Mouse (Mus musculus): ENCODE data around the gene Bmp2k. TPM values are rescaled to one million over a fixed set of nuclear protein-coding genes. Genes with fewer than 3 reads are reported as not detected.

Bmp2k gene
- total and polyA plus RNA-seq, 3 experiments: 7.9 to 9.1 (median 8.9) TPM

GRCm38 (mm10) chr5:97129589-97129988, 132.1 kb downstream of the Bmp2k start:
- H3K36me3 ChIP-seq (replicated peaks in 1 of 2; ENCODE audit: control insufficient read depth in 1 of 2, insufficient read depth in 1 of 2, low read length in 1 of 2): no peaks in the 10 kb centered on the region
- H3K4me2 ChIP-seq (ENCODE audit: insufficient read depth, low read depth, poor library complexity, severe bottlenecking): no peak overlapping the region
- TF ChIP-seq JUND (conservative IDR thresholded peaks at IDR 0.05; ENCODE audit: low read depth, low read length): no peak
- no peak for DNase-seq (ENCODE audit: extremely low read depth)
- no peaks in the 10 kb centered on the region for H3K27me3 ChIP-seq (replicated peaks)
- H3K9ac ChIP-seq (ENCODE audit: insufficient read depth, low read depth): no peak overlapping the region
- dilution Hi-C loops (cut with MboI; ENCODE audit: extremely low pct_ligation_motif_present, extremely low pct_unique_long_range_greater_than_20kb, low sequenced_read_pairs): no loop called here
- in situ Hi-C loops (cut with MboI; ENCODE audit: low pct_ligation_motif_present, low pct_unique_long_range_greater_than_20kb, low sequenced_read_pairs): loop anchor here (25.0 kb wide), 1 partner anchor 433 kb away; no protein-coding TSS in a partner anchor
- H3K4me1 ChIP-seq (ENCODE audit: control insufficient read depth in 1 of 2, insufficient read depth in 2 of 2): peaks cover 2 to 4% of the 10 kb centered on the region in 2 experiments; a peak in 2 of 4 replicates
- no peaks in the 10 kb centered on the region for H3K9me3 ChIP-seq (replicated peaks; ENCODE audit: low read length)
- H3K4me3 ChIP-seq (replicated peaks in 1 of 3; ENCODE audit: low read depth in 2 of 3, low read length in 2 of 3, poor library complexity in 1 of 3): no peak overlapping the region
- H3K27ac ChIP-seq (ENCODE audit: insufficient read depth, low read depth): no peak overlapping the region
- H3K79me2 ChIP-seq (replicated peaks; ENCODE audit: control insufficient read depth, extremely low read depth, insufficient read depth, poor library complexity, severe bottlenecking): no peaks in the 10 kb centered on the region

GRCm38 (mm10) chr5:97135331-97135730, 137.8 kb downstream of the Bmp2k start:
- Histone ChIP-seq H3K4me2 (ENCODE audit: insufficient read depth, low read depth, poor library complexity, severe bottlenecking) (no peak overlapping the region), H3K79me2 (replicated peaks; ENCODE audit: control insufficient read depth, extremely low read depth, insufficient read depth, poor library complexity, severe bottlenecking) (no peaks in the 10 kb centered on the region), H3K27me3 (replicated peaks) (no peaks in the 10 kb centered on the region), H3K9ac (ENCODE audit: insufficient read depth, low read depth) (no peak overlapping the region), H3K36me3 (replicated peaks in 1 of 2; ENCODE audit: control insufficient read depth in 1 of 2, insufficient read depth in 1 of 2, low read length in 1 of 2) (no peaks in the 10 kb centered on the region), H3K27ac (ENCODE audit: insufficient read depth, low read depth) (no peak overlapping the region), H3K4me1 (ENCODE audit: control insufficient read depth in 1 of 2, insufficient read depth in 2 of 2) (no peaks in the 10 kb centered on the region), H3K9me3 (replicated peaks; ENCODE audit: low read length) (no peaks in the 10 kb centered on the region), H3K4me3 (replicated peaks in 1 of 3; ENCODE audit: low read depth in 2 of 3, low read length in 2 of 3, poor library complexity in 1 of 3) (no peak overlapping the region)
- dilution Hi-C loops (cut with MboI; ENCODE audit: extremely low pct_ligation_motif_present, extremely low pct_unique_long_range_greater_than_20kb, low sequenced_read_pairs): no loop called here
- in situ Hi-C loops (cut with MboI; ENCODE audit: low pct_ligation_motif_present, low pct_unique_long_range_greater_than_20kb, low sequenced_read_pairs): loop anchor here (25.0 kb wide), 1 partner anchor 427 kb away; no protein-coding TSS in a partner anchor
- DNase-seq (ENCODE audit: extremely low read depth): no peak
- TF ChIP-seq POLR2AphosphoS2 (IDR thresholded peaks at IDR 0.05; ENCODE audit: low read depth, low read length) (no peak), MXI1 (IDR thresholded peaks at IDR 0.05; ENCODE audit: low read depth, low read length) (no peak), ZC3H11A (IDR thresholded peaks at IDR 0.05; ENCODE audit: low read depth, low read length) (no peak), SIN3A (IDR thresholded peaks at IDR 0.05; ENCODE audit: low read length) (no peak), CHD1 (IDR thresholded peaks at IDR 0.05; ENCODE audit: low read depth, low read length) (no peak), JUND (conservative IDR thresholded peaks at IDR 0.05; ENCODE audit: low read depth, low read length) (no peak), JUN (IDR thresholded peaks at IDR 0.05; ENCODE audit: insufficient read depth, low read depth, low read length) (no peak), TCF12 (IDR thresholded peaks at IDR 0.05; ENCODE audit: low read depth, low read length) (no peak), E2F4 (IDR thresholded peaks at IDR 0.05; ENCODE audit: insufficient replicate concordance, low read depth, low read length) (no peak), POLR2A (IDR thresholded peaks at IDR 0.05; ENCODE audit: low read depth, low read length) (no peak), ZNF384 (IDR thresholded peaks at IDR 0.05; ENCODE audit: low read depth, low read length) (no peak), ETS1 (conservative IDR thresholded peaks at IDR 0.05; ENCODE audit: low read depth, low read length) (no peak), NELFE (IDR thresholded peaks at IDR 0.05; ENCODE audit: low read depth, low read length) (no peak), RCOR1 (conservative IDR thresholded peaks at IDR 0.05; ENCODE audit: low read depth, low read length) (no peak), MAFK (IDR thresholded peaks at IDR 0.05; ENCODE audit: insufficient replicate concordance, low read length) (no peak), MEF2A (IDR thresholded peaks at IDR 0.05; ENCODE audit: borderline replicate concordance, low read depth, low read length) (no peak), KAT2A (IDR thresholded peaks at IDR 0.05; ENCODE audit: insufficient replicate concordance, low read length) (no peak), MAX (IDR thresholded peaks at IDR 0.05; ENCODE audit: low read length) (no peak)

Other genes with a start within 250 kb of the Bmp2k start
- 0.38 and 1.4 TPM in 2 replicates for gene Anxa3, start 204.3 kb upstream of the Bmp2k start, total RNA-seq (2012; rRNA removed)
- gene Anxa3, start 204.3 kb upstream of the Bmp2k start, total RNA-seq (2014; rRNA removed): not detected in 2 replicates
- gene Anxa3, start 204.3 kb upstream of the Bmp2k start, polyA plus RNA-seq (2012; ENCODE audit: insufficient read length, low read depth): 0.35 TPM in 1 of 2 replicates, not detected in the other
- gene Paqr3, start 113.9 kb downstream of the Bmp2k start, total RNA-seq (2012; rRNA removed): 3.8 and 6.1 TPM in 2 replicates
- gene Paqr3, start 113.9 kb downstream of the Bmp2k start, total RNA-seq (2014; rRNA removed): 3.4 and 3.7 TPM in 2 replicates
- gene Paqr3, start 113.9 kb downstream of the Bmp2k start, polyA plus RNA-seq (2012; ENCODE audit: insufficient read length, low read depth): 4.2 and 5.6 TPM in 2 replicates

Measured in CH12.LX (cell line).